Mouse (Mus musculus) stomach, embryonic 14.5 days (tissue): ENCODE measurements at regions not wholly inside any gene's neighbourhood (a gene's known extent, or its start where the extent isn't known, plus 50 kb on each side); places are given as distances from the start of the nearest gene placed in this dataset.

Source experiments
- ATAC-seq: fragments of 200-750 bp; cut with Nextera tagmentation; 2 replicates; pipeline ENCODE4 v1.8.0; 2017; ENCODE audit warnings: low read depth, moderate TSS enrichment; ENCODE audit not compliant: insufficient number of reproducible peaks, insufficient read depth, low FRiP score
- H3K27ac ChIP-seq: fragments of 300-500 bp; sonication (generic); 2 replicates; pipeline ENCODE4 v1.5.1; 2014; ENCODE audit warnings: mild to moderate bottlenecking, low read length, moderate library complexity, mixed read lengths
- H3K27me3 ChIP-seq: fragments of 300-500 bp; sonication (generic); 2 replicates; pipeline ENCODE4 v1.6.1; 2014; ENCODE audit warnings: low read length, control low read depth, mixed read lengths; ENCODE audit not compliant: control insufficient read depth, insufficient read depth
- H3K36me3 ChIP-seq: fragments of 300-500 bp; sonication (generic); 2 replicates; pipeline ENCODE4 v1.6.1; 2014; ENCODE audit warnings: mild to moderate bottlenecking, control low read depth, low read length, moderate library complexity, mixed read lengths; ENCODE audit not compliant: control insufficient read depth, insufficient read depth
- H3K4me1 ChIP-seq: fragments of 300-500 bp; sonication (generic); 2 replicates; pipeline ENCODE4 v1.6.1; 2014; ENCODE audit warnings: low read length, control low read depth, mixed read lengths; ENCODE audit not compliant: control insufficient read depth, insufficient read depth
- H3K4me2 ChIP-seq: fragments of 300-500 bp; sonication (generic); replicated peaks from 2 replicates; pipeline ENCODE4 v1.6.1; 2014; ENCODE audit warnings: low read depth, low read length, control low read depth
- H3K4me3 ChIP-seq: fragments of 300-500 bp; sonication (generic); 2 replicates; pipeline ENCODE4 v1.5.1; 2014; ENCODE audit warnings: low read depth, low read length, control low read depth
- H3K9ac ChIP-seq: fragments of 300-500 bp; sonication (generic); replicated peaks from 2 replicates; pipeline ENCODE4 v1.6.1; 2014; ENCODE audit warnings: low read depth, mild to moderate bottlenecking, control low read depth, low read length, moderate library complexity, mixed read lengths
- H3K9me3 ChIP-seq: fragments of 300-500 bp; sonication (generic); 2 replicates; pipeline ENCODE4 v1.6.1; 2016; ENCODE audit warnings: low read depth, low read length, control low read depth; ENCODE audit not compliant: control insufficient read depth
- WGBS: fragments of 180-500 bp; shearing (Covaris S2); extraction: QIAGEN DNeasy Blood & Tissue Kit; methylation state at CpG from one replicate; pipeline ENCODE4 v1.1.7; 2014; 5-methylcytosine and 5-hydroxymethylcytosine counted together

- H3K27ac ChIP-seq, result no peak overlapping the region
- H3K9ac ChIP-seq, result no peak overlapping the region
- 67% methylated on average over 6 of the region's 6 CpGs for WGBS
- H3K9me3 ChIP-seq, result no peaks in the 10 kb centered on the region
- ATAC-seq, result no peak
- no peaks in the 10 kb centered on the region for H3K36me3 ChIP-seq
- no peak overlapping the region for H3K4me2 ChIP-seq
- H3K27me3 ChIP-seq, result no peaks in the 10 kb centered on the region
- H3K4me1 ChIP-seq, result no peaks in the 10 kb centered on the region; the same call in 1 of the 2 replicates
- H3K4me3 ChIP-seq, result no peak overlapping the region
Measured at GRCm38 (mm10) chr6:100429511-100429910, 142.2 kb upstream of the Rybp start.

GRCm38 (mm10) chr6:100428759-100429158 is 141.5 kb upstream of the Rybp start:
- H3K9ac ChIP-seq, result no peak overlapping the region
- no peak overlapping the region for H3K4me2 ChIP-seq
- H3K4me3 ChIP-seq, result no peak overlapping the region
- ATAC-seq, result no peak
- no peaks in the 10 kb centered on the region for H3K9me3 ChIP-seq
- H3K36me3 ChIP-seq, result no peaks in the 10 kb centered on the region
- H3K27ac ChIP-seq, result no peak overlapping the region
- H3K27me3 ChIP-seq, result no peaks in the 10 kb centered on the region
- H3K4me1 ChIP-seq, result no peaks in the 10 kb centered on the region; the same call in 1 of the 2 replicates
- WGBS, result 66% methylated on average over 6 of the region's 6 CpGs

- H3K4me2 ChIP-seq, result no peak overlapping the region
- H3K27me3 ChIP-seq, result no peaks in the 10 kb centered on the region
- no peak overlapping the region for H3K4me3 ChIP-seq
- no peaks in the 10 kb centered on the region for H3K4me1 ChIP-seq
- H3K27ac ChIP-seq, result no peak overlapping the region
- ATAC-seq, result no peak
- no peaks in the 10 kb centered on the region for H3K36me3 ChIP-seq
- no peak overlapping the region for H3K9ac ChIP-seq
- 70% methylated on average over 1 of the region's 1 CpGs for whole genome bisulfite sequencing
- no peaks in the 10 kb centered on the region for H3K9me3 ChIP-seq
Measured at GRCm38 (mm10) chr6:100425551-100425950, 138.3 kb upstream of the Rybp start.

- H3K9me3 ChIP-seq, result no peaks in the 10 kb centered on the region
- H3K4me3 ChIP-seq, result no peak overlapping the region
- no peak overlapping the region for H3K27ac ChIP-seq
- H3K27me3 ChIP-seq, result no peaks in the 10 kb centered on the region
- H3K36me3 ChIP-seq, result no peaks in the 10 kb centered on the region
- ATAC-seq, result no peak
- no peak overlapping the region for H3K4me2 ChIP-seq
- 46% methylated on average over 12 of the region's 12 CpGs for WGBS
- no peaks in the 10 kb centered on the region for H3K4me1 ChIP-seq
- H3K9ac ChIP-seq, result no peak overlapping the region
Measured at GRCm38 (mm10) chr6:100424788-100425403, 137.6 kb upstream of the Rybp start.

- no peaks in the 10 kb centered on the region for H3K4me1 ChIP-seq
- no peaks in the 10 kb centered on the region for H3K27me3 ChIP-seq
- no peak overlapping the region for H3K4me3 ChIP-seq
- no peak overlapping the region for H3K9ac ChIP-seq
- ATAC-seq, result no peak
- no peaks in the 10 kb centered on the region for H3K36me3 ChIP-seq
- H3K4me2 ChIP-seq, result no peak overlapping the region
- WGBS, result 94% methylated on average over 6 of the region's 6 CpGs
- no peaks in the 10 kb centered on the region for H3K9me3 ChIP-seq
- H3K27ac ChIP-seq, result no peak overlapping the region
Measured at GRCm38 (mm10) chr6:100424181-100424580, 136.9 kb upstream of the Rybp start.

DNA sequence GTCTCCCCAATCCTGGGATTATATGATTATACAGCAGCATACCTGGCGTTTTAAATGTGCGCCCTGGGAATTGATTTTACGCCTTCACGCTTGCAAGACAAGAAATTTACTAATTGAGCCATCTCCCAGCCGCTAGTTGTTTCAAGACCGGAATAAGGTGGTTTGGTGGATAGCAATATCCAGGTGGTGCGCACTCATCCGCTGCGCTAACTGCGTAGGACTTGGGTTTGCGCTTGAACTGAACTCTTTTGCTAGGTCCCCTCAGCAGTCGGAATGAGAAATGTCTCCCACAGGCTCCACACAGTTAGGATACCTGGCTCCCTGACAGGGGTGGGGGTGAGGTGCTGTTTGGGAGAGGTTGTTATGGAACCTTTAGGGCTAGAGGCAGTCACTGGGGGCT is 136.4 kb upstream of the Rybp start:
- Histone ChIP-seq H3K4me2 (no peak overlapping the region), H3K27ac (no peak overlapping the region), H3K9ac (no peak overlapping the region), H3K36me3 (no peaks in the 10 kb centered on the region), H3K4me1 (no peaks in the 10 kb centered on the region), H3K27me3 (no peaks in the 10 kb centered on the region), H3K4me3 (no peak overlapping the region), H3K9me3 (no peaks in the 10 kb centered on the region)
- ATAC-seq, result no peak
- 95% methylated on average over 12 of the region's 12 CpGs for WGBS

DNA sequence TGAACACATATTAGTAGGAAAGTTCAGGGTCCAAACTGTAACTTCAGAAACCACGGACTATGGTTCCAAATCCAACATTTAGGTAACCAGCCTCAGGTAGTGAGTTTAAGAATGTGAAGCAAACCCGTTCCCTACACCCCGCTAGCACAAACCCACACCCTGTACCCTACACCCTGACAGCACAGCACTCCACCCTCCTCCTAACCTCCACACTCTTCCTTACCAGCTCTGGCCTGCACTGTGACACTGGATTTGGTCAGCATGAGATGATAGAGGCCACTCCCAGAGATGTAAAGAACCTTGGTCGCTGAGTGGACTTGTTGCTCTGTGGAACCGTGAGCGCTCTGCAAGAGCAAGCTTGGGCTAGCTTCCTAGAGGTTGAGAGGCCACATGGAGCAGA is 135.3 kb upstream of the Rybp start:
- ATAC-seq, result no peak
- H3K9ac ChIP-seq, result no peak overlapping the region
- no peaks in the 10 kb centered on the region for H3K36me3 ChIP-seq
- 81% methylated on average over 6 of the region's 6 CpGs for WGBS
- no peak overlapping the region for H3K4me2 ChIP-seq
- no peak overlapping the region for H3K4me3 ChIP-seq
- no peaks in the 10 kb centered on the region for H3K9me3 ChIP-seq
- H3K4me1 ChIP-seq, result no peaks in the 10 kb centered on the region
- no peak overlapping the region for H3K27ac ChIP-seq
- H3K27me3 ChIP-seq, result no peaks in the 10 kb centered on the region

- Histone ChIP-seq H3K4me1 (no peaks in the 10 kb centered on the region), H3K9me3 (no peaks in the 10 kb centered on the region), H3K36me3 (no peaks in the 10 kb centered on the region), H3K4me2 (no peak overlapping the region), H3K27ac (no peak overlapping the region), H3K9ac (no peak overlapping the region), H3K4me3 (no peak overlapping the region), H3K27me3 (no peaks in the 10 kb centered on the region)
- no peak for ATAC-seq
- 32% methylated on average over 24 of the region's 24 CpGs for WGBS
Measured at GRCm38 (mm10) chr6:100421706-100422578, 134.7 kb upstream of the Rybp start.
